Mouse (Mus musculus): ENCODE results near the gene Rps6kb1.

Rps6kb1 gene

DNA sequence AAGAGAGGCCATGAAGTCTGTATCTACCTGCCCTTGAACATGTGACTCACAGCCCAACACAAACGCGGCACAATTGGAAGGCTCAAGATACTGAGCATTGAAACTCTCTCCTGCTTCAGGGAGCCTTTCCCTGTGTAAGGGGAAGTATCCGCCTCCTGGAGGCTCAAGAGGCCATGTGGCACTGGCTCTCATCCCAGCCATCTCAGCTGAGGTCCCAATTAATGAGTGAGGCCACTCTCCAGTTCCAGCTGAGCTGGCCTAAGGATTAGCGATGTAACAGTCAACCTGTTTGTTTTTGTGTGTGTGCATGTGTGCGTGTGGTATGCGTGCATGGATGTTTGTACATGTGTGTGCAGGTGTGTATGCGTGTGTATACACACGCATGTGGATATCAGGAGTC is 76.3 kb downstream of the Rps6kb1 start:
- no peak for DNase-seq (ENCODE audit: low spot score)

DNA sequence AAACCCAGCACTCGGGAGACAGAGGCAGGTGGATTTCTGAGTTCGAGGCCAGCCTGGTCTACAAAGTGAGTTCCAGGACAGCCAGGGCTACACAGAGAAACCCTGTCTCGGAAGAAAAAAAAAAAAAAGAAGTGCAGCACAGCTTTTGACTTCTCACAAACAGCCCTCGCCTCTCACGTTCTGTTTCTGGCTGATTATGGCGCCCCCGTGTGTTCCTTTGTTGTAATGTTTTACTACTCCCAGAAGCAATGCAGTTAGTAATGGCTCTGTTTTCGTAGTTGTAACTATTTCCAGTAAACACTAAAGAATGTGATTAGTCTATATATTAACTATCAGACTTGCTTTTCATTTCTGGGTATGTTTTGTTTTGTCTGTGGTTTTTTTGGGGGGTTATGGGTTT is 80.3 kb downstream of the Rps6kb1 start:
- DNase-seq (ENCODE audit: low spot score) = peak; percentile 22

- DNase-seq (ENCODE audit: low spot score) = no peak
Measured at GRCm38 (mm10) chr11:86462579-86462978, 82.0 kb downstream of the Rps6kb1 start.

DNA sequence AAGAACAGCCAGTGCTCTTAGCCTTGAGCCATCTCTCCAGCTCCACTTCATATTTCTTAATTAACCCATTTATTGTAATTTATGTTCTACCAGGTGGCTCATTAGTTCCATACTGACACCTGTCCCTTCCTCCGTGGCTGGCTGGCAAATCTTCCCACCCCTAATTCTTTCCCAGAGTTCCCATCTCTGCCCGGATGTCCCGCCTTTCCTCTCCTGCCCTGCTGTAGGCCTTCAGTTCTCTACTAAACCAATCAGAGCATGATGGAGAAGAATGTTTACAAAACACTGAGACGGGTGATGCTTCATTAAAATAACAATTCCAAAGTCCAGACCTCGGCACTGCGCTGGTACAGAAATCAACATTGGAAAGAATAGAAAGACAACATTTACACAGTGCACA is 85.7 kb downstream of the Rps6kb1 start:
- no peak for DNase-seq (ENCODE audit: low spot score)

- DNase-seq (ENCODE audit: low spot score) = no peak
Measured at GRCm38 (mm10) chr11:86457545-86457944, 87.1 kb downstream of the Rps6kb1 start.

DNA sequence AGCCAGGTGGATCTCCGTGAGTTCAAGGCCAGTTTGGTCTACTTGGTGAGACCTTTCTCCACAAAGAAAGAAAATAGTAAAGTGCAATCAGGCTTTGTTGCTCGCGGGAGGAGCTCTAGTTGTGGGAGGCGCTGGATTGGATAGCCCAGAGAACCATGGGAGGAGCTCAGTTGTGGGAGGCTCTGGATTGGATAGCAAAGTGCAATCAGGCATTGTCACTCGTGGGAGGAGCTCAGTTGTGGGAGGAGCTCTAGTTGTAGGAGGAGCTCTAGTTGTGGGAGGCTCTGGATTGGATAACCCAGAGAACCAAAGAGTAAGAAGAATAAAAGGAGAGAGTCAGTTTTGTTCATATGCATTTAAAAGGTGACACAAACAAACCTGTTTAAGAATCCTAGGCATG is 90.6 kb downstream of the Rps6kb1 start:
- DNase-seq (ENCODE audit: low spot score) = no peak

Data from ovary, postnatal 10 days (tissue).